Mouse (Mus musculus) left cerebral cortex, adult 11 months (tissue): ENCODE measurements at regions not wholly inside any gene's neighbourhood (a gene's known extent, or its start where the extent isn't known, plus 50 kb on each side); places are given as distances from the start of the nearest gene placed in this dataset.
A peak's percentile ranks its signal among the peaks of the same experiment; 100 is the strongest.

Experiments
- DNase-seq: peaks from one replicate; pipeline ENCODE4 v3.0.0; 2022; ENCODE audit warnings: low spot score

GRCm38 (mm10) chr17:87531411-87532157, 84.8 kb upstream of the Calm2 start:
- no peak for DNase-seq

GRCm38 (mm10) chr17:87532158-87532545, 85.4 kb upstream of the Calm2 start:
- DNase-seq: no peak

- no peak for DNase-seq
These were observed 86.0 kb upstream of the Calm2 start for GRCm38 (mm10) chr17:87532762-87533161.

- DNase-seq: no peak
These were observed 86.2 kb upstream of the Epcam start for GRCm38 (mm10) chr17:87549568-87549967.

GRCm38 (mm10) chr17:87550518-87551164, 85.1 kb upstream of the Epcam start:
- no peak for DNase-seq

GRCm38 (mm10) chr17:87554561-87554960, 81.2 kb upstream of the Epcam start:
- DNase-seq: no peak

- no peak for DNase-seq
These were observed 77.4 kb upstream of the Epcam start for GRCm38 (mm10) chr17:87558419-87558818.

- DNase-seq: no peak
These were observed 76.1 kb upstream of the Epcam start for GRCm38 (mm10) chr17:87559641-87560040.

- no peak for DNase-seq
These were observed 74.9 kb upstream of the Epcam start for GRCm38 (mm10) chr17:87560923-87561322.

GRCm38 (mm10) chr17:87563375-87563774, 72.4 kb upstream of the Epcam start:
- no peak for DNase-seq

- no peak for DNase-seq
These were observed 70.1 kb upstream of the Epcam start for GRCm38 (mm10) chr17:87565631-87566030.

GRCm38 (mm10) chr17:87566296-87566695, 69.5 kb upstream of the Epcam start:
- no peak for DNase-seq

- no peak for DNase-seq
These were observed 68.8 kb upstream of the Epcam start for GRCm38 (mm10) chr17:87566996-87567395.

- DNase-seq: no peak
These were observed 68.3 kb upstream of the Epcam start for GRCm38 (mm10) chr17:87567475-87567874.

- DNase-seq: no peak
These were observed 65.8 kb upstream of the Epcam start for GRCm38 (mm10) chr17:87569981-87570380.

GRCm38 (mm10) chr17:87570676-87571344, 65.0 kb upstream of the Epcam start:
- DNase-seq: no peak

- peak; percentile 89 for DNase-seq
These were observed 64.3 kb upstream of the Epcam start for GRCm38 (mm10) chr17:87571345-87571932.

GRCm38 (mm10) chr17:87583575-87583974, 52.2 kb upstream of the Epcam start:
- no peak for DNase-seq

GRCm38 (mm10) chr17:87585355-87585754, 50.4 kb upstream of the Epcam start:
- no peak for DNase-seq
